Mouse (Mus musculus) CH12.LX (cell line): ENCODE data around the gene Tnnc2. TPM values are rescaled to one million over a fixed set of nuclear protein-coding genes. Genes with fewer than 3 reads are reported as not detected.

Experiments used
- DNase-seq: peaks from one replicate; pipeline ENCODE4 v3.0.0-alpha.2; 2013; ENCODE audit errors: extremely low read depth
- H3K27ac ChIP-seq: 2 replicates; pipeline ENCODE4 v1.5.1; 2012; ENCODE audit warnings: low read depth, mild to moderate bottlenecking, control low read depth, moderate library complexity; ENCODE audit not compliant: insufficient read depth
- H3K27me3 ChIP-seq: replicated peaks from 2 replicates; pipeline ENCODE3; 2012; ENCODE audit warnings: inconsistent platforms
- H3K36me3 ChIP-seq, 2 experiments: replicated peaks in 1 of 2; 2 replicates each; pipeline versions ENCODE3 to v1.6.1; 2012; ENCODE audit warnings: inconsistent platforms in 1 of 2, low read length in 1 of 2, mild to moderate bottlenecking in 1 of 2, mixed read lengths in 1 of 2, moderate library complexity in 1 of 2; ENCODE audit not compliant: control insufficient read depth in 1 of 2, insufficient read depth in 1 of 2
- H3K4me1 ChIP-seq, 2 experiments: 2 replicates each; pipeline ENCODE4 v1.6.1; 2012; ENCODE audit warnings: inconsistent platforms in 1 of 2, moderate library complexity in 1 of 2; ENCODE audit not compliant: insufficient read depth in 2 of 2, control insufficient read depth in 1 of 2
- H3K4me2 ChIP-seq: 2 replicates; pipeline ENCODE4 v1.6.1; 2012; ENCODE audit warnings: low read depth, mild to moderate bottlenecking, control low read depth; ENCODE audit not compliant: poor library complexity, insufficient read depth, severe bottlenecking
- H3K4me3 ChIP-seq, 3 experiments: fragments of 150-350 bp in 1 of 3; sonication (generic) in 1 of 3; replicated peaks in 1 of 3; 2 replicates each; pipeline versions ENCODE3 to v1.5.1; 2011 to 2012; ENCODE audit warnings: low read depth in 2 of 3, low read length in 2 of 3, mild to moderate bottlenecking in 2 of 3, moderate library complexity in 2 of 3, control low read depth in 1 of 3, improper control_type of control experiment in 1 of 3, inconsistent platforms in 1 of 3, mixed read lengths in 1 of 3; ENCODE audit not compliant: poor library complexity in 1 of 3
- H3K79me2 ChIP-seq: replicated peaks from 2 replicates; pipeline ENCODE4 v1.6.1; 2012; ENCODE audit warnings: mild to moderate bottlenecking, moderate library complexity; ENCODE audit not compliant: control insufficient read depth, poor library complexity, insufficient read depth, severe bottlenecking; ENCODE audit errors: extremely low read depth
- H3K9ac ChIP-seq: 2 replicates; pipeline ENCODE4 v1.6.1; 2012; ENCODE audit warnings: low read depth, mild to moderate bottlenecking, control low read depth, moderate library complexity; ENCODE audit not compliant: insufficient read depth
- H3K9me3 ChIP-seq: replicated peaks from 2 replicates; pipeline ENCODE3; 2012; ENCODE audit warnings: low read length, inconsistent platforms, mixed read lengths
- BHLHE40 ChIP-seq: IDR thresholded peaks from 2 replicates; pipeline ENCODE4 v1.6.1; 2011; ENCODE audit warnings: mild to moderate bottlenecking, low read depth, low read length, improper control_type of control experiment
- CHD1 ChIP-seq: IDR thresholded peaks from 2 replicates; pipeline ENCODE4 v1.6.1; 2012; ENCODE audit warnings: low read depth, low read length, improper control_type of control experiment, inconsistent platforms
- CHD2 ChIP-seq: IDR thresholded peaks from 2 replicates; pipeline ENCODE4 v1.6.1; 2011; ENCODE audit warnings: low read length, improper control_type of control experiment
- ELF1 ChIP-seq: IDR thresholded peaks from 2 replicates; pipeline ENCODE4 v1.6.1; 2014; ENCODE audit warnings: low read depth, mild to moderate bottlenecking, inconsistent platforms, low read length, improper control_type of control experiment
- EP300 ChIP-seq: IDR thresholded peaks from 2 replicates; pipeline ENCODE4 v1.6.1; 2011; ENCODE audit warnings: low read length, improper control_type of control experiment
- GABPA ChIP-seq: IDR thresholded peaks from 2 replicates; pipeline ENCODE4 v1.6.1; 2012; ENCODE audit warnings: low read depth, low read length, improper control_type of control experiment, inconsistent platforms; ENCODE audit not compliant: insufficient replicate concordance
- HCFC1 ChIP-seq: IDR thresholded peaks from 2 replicates; pipeline ENCODE4 v1.6.1; 2012; ENCODE audit warnings: low read depth, mild to moderate bottlenecking, inconsistent platforms, low read length, improper control_type of control experiment
- KAT2A ChIP-seq: IDR thresholded peaks from 2 replicates; pipeline ENCODE4 v1.6.1; 2012; ENCODE audit warnings: low read length, improper control_type of control experiment, inconsistent platforms; ENCODE audit not compliant: insufficient replicate concordance
- MAFK ChIP-seq: IDR thresholded peaks from 2 replicates; pipeline ENCODE4 v1.6.1; 2011; ENCODE audit warnings: low read length, improper control_type of control experiment; ENCODE audit not compliant: insufficient replicate concordance
- MAX ChIP-seq: IDR thresholded peaks from 2 replicates; pipeline ENCODE4 v1.6.1; 2011; ENCODE audit warnings: low read length, improper control_type of control experiment
- MAZ ChIP-seq: IDR thresholded peaks from 2 replicates; pipeline ENCODE4 v1.6.1; 2012; ENCODE audit warnings: low read depth, mild to moderate bottlenecking, inconsistent platforms, low read length, improper control_type of control experiment, moderate library complexity
- MXI1 ChIP-seq: IDR thresholded peaks from 2 replicates; pipeline ENCODE4 v1.6.1; 2011; ENCODE audit warnings: mild to moderate bottlenecking, low read depth, low read length, improper control_type of control experiment
- NELFE ChIP-seq: IDR thresholded peaks from 2 replicates; pipeline ENCODE4 v1.6.1; 2011; ENCODE audit warnings: low read depth, low read length, improper control_type of control experiment
- PAX5 ChIP-seq: IDR thresholded peaks from 2 replicates; pipeline ENCODE4 v1.6.1; 2012; ENCODE audit warnings: low read length, inconsistent platforms, mixed read lengths
- POLR2A ChIP-seq: IDR thresholded peaks from 2 replicates; pipeline ENCODE4 v1.6.1; 2011; ENCODE audit warnings: low read depth, mild to moderate bottlenecking, improper control_type of control experiment, low read length
- POLR2AphosphoS2 ChIP-seq: IDR thresholded peaks from 2 replicates; pipeline ENCODE4 v1.6.1; 2011; ENCODE audit warnings: low read depth, low read length, improper control_type of control experiment
- RAD21 ChIP-seq: IDR thresholded peaks from 2 replicates; pipeline ENCODE4 v1.6.1; 2011; ENCODE audit warnings: low read depth, mild to moderate bottlenecking, low read length, improper control_type of control experiment, moderate library complexity
- RCOR1 ChIP-seq: conservative IDR thresholded peaks from 2 replicates; pipeline ENCODE4 v1.6.1; 2012; ENCODE audit warnings: low read depth, mild to moderate bottlenecking, inconsistent platforms, low read length, improper control_type of control experiment
- SMC3 ChIP-seq: IDR thresholded peaks from 2 replicates; pipeline ENCODE4 v1.6.1; 2011; ENCODE audit warnings: low read depth, low read length, improper control_type of control experiment
- TCF12 ChIP-seq: IDR thresholded peaks from 2 replicates; pipeline ENCODE4 v1.6.1; 2014; ENCODE audit warnings: low read depth, mild to moderate bottlenecking, inconsistent platforms, low read length, improper control_type of control experiment
- USF1 ChIP-seq: IDR thresholded peaks from 2 replicates; pipeline ENCODE4 v1.6.1; 2014; ENCODE audit warnings: low read depth, mild to moderate bottlenecking, inconsistent platforms, low read length, improper control_type of control experiment
- ZKSCAN1 ChIP-seq: IDR thresholded peaks from 2 replicates; pipeline ENCODE4 v1.6.1; 2012; ENCODE audit warnings: low read depth, inconsistent platforms, low read length, improper control_type of control experiment, borderline replicate concordance
- dilution Hi-C: fragments of 300-500 bp; cut with MboI; formaldehyde crosslinking; loops from 2 replicates; pipeline ENCODE4 v1.14.3; 2020; ENCODE audit warnings: low sequenced_read_pairs; ENCODE audit not compliant: extremely low pct_unique_long_range_greater_than_20kb, extremely low pct_ligation_motif_present
- in situ Hi-C: fragments of 300-500 bp; cut with MboI; formaldehyde crosslinking; loops from 3 replicates; pipeline ENCODE4 v1.14.3; 2019; ENCODE audit warnings: low sequenced_read_pairs, low pct_ligation_motif_present, low pct_unique_long_range_greater_than_20kb, mixed read lengths
- polyA plus RNA-seq: library from polyadenylated mRNA; unstranded; fragments of >175 nt; gene quantifications from 2 replicates; pipeline ENCODE4 v1.2.1, GENCODE M21; 2012; ENCODE audit warnings: low read depth; ENCODE audit not compliant: insufficient read length
- total RNA-seq, 2 experiments: library from RNA; depleted of rRNA; stranded (reverse); fragments of 300-350 nt in 1 of 2; fragments of >200 nt in 1 of 2; gene quantifications; 2 replicates each; pipeline ENCODE4 v1.2.3; 2012 to 2014

Gene Tnnc2
- total and polyA plus RNA-seq, 3 experiments = not detected

GRCm38 (mm10) chr2:164817206-164817605 lies 37.4 kb upstream of the Tnnc2 start:
- no peaks in the 10 kb centered on the region for H3K27me3 ChIP-seq
- in situ Hi-C loops (no loop called here), dilution Hi-C loops (no loop called here)
- no peaks in the 10 kb centered on the region for H3K79me2 ChIP-seq
- H3K9me3 ChIP-seq = no peaks in the 10 kb centered on the region
- DNase-seq = no peak
- no peak overlapping the region for H3K4me3 ChIP-seq
- no peak overlapping the region for H3K27ac ChIP-seq
- H3K4me2 ChIP-seq = no peak overlapping the region
- H3K9ac ChIP-seq = no peak overlapping the region
- peaks cover 11 to 52% of the 10 kb centered on the region in 2 experiments for H3K36me3 ChIP-seq
- TF ChIP-seq RCOR1 (no peak), CHD1 (no peak), ZKSCAN1 (no peak), MAX (no peak), RAD21 (no peak), HCFC1 (no peak), MAZ (no peak), USF1 (no peak), TCF12 (no peak), POLR2A (no peak), SMC3 (no peak), MAFK (no peak)
- TF ChIP-seq, all 38 proteins: peak for 0
- H3K4me1 ChIP-seq = peaks cover 0 to 2% of the 10 kb centered on the region in 2 experiments; a peak in 1 of 4 replicates

DNA sequence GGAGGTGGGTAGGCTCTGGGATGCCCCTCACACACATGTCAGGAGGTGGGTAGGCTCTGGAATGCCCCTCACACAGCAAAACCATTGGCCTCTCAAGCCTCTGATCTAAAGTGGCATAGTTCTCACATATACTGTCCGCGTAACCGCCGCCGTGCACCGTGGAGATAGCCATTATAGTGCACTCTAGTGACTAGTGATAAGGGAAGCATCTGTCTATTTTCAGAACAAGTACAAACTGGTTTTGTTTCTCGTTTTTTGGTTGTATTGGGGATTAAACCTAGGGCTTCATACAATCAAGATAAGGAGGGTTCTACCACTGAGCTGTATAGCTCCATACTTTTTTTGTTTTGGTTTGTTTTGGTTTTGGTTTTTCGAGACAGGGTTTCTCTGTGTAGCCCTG lies 36.1 kb upstream of the Tnnc2 start:
- Histone ChIP-seq H3K27ac (no peak overlapping the region), H3K79me2 (no peaks in the 10 kb centered on the region), H3K4me1 (no peaks in the 10 kb centered on the region), H3K36me3 (peaks cover 4 to 46% of the 10 kb centered on the region in 2 experiments), H3K9ac (no peak overlapping the region), H3K4me3 (no peak overlapping the region), H3K9me3 (no peaks in the 10 kb centered on the region), H3K27me3 (no peaks in the 10 kb centered on the region), H3K4me2 (no peak overlapping the region)
- DNase-seq = no peak
- in situ Hi-C loops = no loop called here
- dilution Hi-C loops = no loop called here
- no peak for TF ChIP-seq BHLHE40
- no peak for TF ChIP-seq CHD2
- TF ChIP-seq NELFE = no peak
- TF ChIP-seq, all 38 proteins: peak for 0

GRCm38 (mm10) chr2:164815348-164815747 lies 35.6 kb upstream of the Tnnc2 start:
- Histone ChIP-seq H3K4me1 (no peaks in the 10 kb centered on the region), H3K4me3 (no peak overlapping the region), H3K9ac (no peak overlapping the region), H3K79me2 (no peaks in the 10 kb centered on the region), H3K27me3 (no peaks in the 10 kb centered on the region), H3K4me2 (no peak overlapping the region), H3K36me3 (peaks cover 3 to 45% of the 10 kb centered on the region in 2 experiments), H3K9me3 (no peaks in the 10 kb centered on the region), H3K27ac (no peak overlapping the region)
- DNase-seq = no peak
- no peak for TF ChIP-seq MXI1
- no peak for TF ChIP-seq RAD21
- no peak for TF ChIP-seq GABPA
- no peak for TF ChIP-seq RCOR1
- TF ChIP-seq EP300 = no peak
- no peak for TF ChIP-seq TCF12
- TF ChIP-seq ELF1 = no peak
- no peak for TF ChIP-seq NELFE
- no peak for TF ChIP-seq KAT2A
- TF ChIP-seq POLR2AphosphoS2 = no peak
- TF ChIP-seq HCFC1 = no peak
- no peak for TF ChIP-seq MAZ
- no peak for TF ChIP-seq MAX
- TF ChIP-seq CHD2 = no peak
- no peak for TF ChIP-seq PAX5
- dilution Hi-C loops = no loop called here
- in situ Hi-C loops = no loop called here
